Mouse (Mus musculus) forebrain, embryonic 16.5 days (tissue): ENCODE measurements around the gene Gm42372. TPM values are rescaled to one million over a fixed set of nuclear protein-coding genes. Genes with fewer than 3 reads are reported as not detected.

Experiments
- ATAC-seq: fragments of 200-750 bp; cut with Nextera tagmentation; 2 replicates; pipeline ENCODE4 v1.8.0; 2017; ENCODE audit warnings: mild to moderate bottlenecking, moderate library complexity
- H3K27ac ChIP-seq: fragments of 300-500 bp; sonication (generic); 2 replicates; pipeline ENCODE4 v1.5.1; 2014; ENCODE audit warnings: low read length, control low read depth
- H3K27me3 ChIP-seq: fragments of 300-500 bp; sonication (generic); replicated peaks from 2 replicates; pipeline ENCODE4 v1.6.1; 2014; ENCODE audit warnings: low read length; ENCODE audit not compliant: control insufficient read depth, insufficient read depth
- H3K36me3 ChIP-seq: fragments of 300-500 bp; sonication (generic); 2 replicates; pipeline ENCODE4 v1.6.1; 2014; ENCODE audit not compliant: control insufficient read depth, insufficient read depth
- H3K4me1 ChIP-seq: fragments of 300-500 bp; sonication (generic); replicated peaks from 2 replicates; pipeline ENCODE4 v1.6.1; 2014; ENCODE audit warnings: low read length; ENCODE audit not compliant: control insufficient read depth, insufficient read depth
- H3K4me2 ChIP-seq: fragments of 300-500 bp; sonication (generic); 2 replicates; pipeline ENCODE4 v1.6.1; 2014; ENCODE audit warnings: mild to moderate bottlenecking, low read length, control low read depth
- H3K4me3 ChIP-seq: fragments of 300-500 bp; sonication (generic); replicated peaks from 2 replicates; pipeline ENCODE4 v1.5.1; 2014; ENCODE audit warnings: mild to moderate bottlenecking, low read length, control low read depth
- H3K9ac ChIP-seq: fragments of 300-500 bp; sonication (generic); replicated peaks from 2 replicates; pipeline ENCODE4 v1.6.1; 2014; ENCODE audit warnings: low read depth, low read length, control low read depth
- H3K9me3 ChIP-seq: fragments of 300-500 bp; sonication (generic); 2 replicates; pipeline ENCODE4 v1.6.1; 2016; ENCODE audit warnings: low read length; ENCODE audit not compliant: control insufficient read depth
- WGBS: fragments of 180-500 bp; shearing (Covaris S2); extraction: QIAGEN DNeasy Blood & Tissue Kit; methylation state at CpG from one replicate; pipeline ENCODE4 v1.1.7; 2014; 5-methylcytosine and 5-hydroxymethylcytosine counted together
- polyA plus RNA-seq: library from polyadenylated mRNA; unstranded; fragments of >200 nt; fragmentation: Nextera tagmentation; extraction: Ambion mirVana; gene quantifications from 2 replicates; pipeline ENCODE4 v1.2.1, GENCODE M21; 2015

Gm42372 gene
- polyA plus RNA-seq, 1 experiment from 2014 or later: 4.1 TPM

DNA sequence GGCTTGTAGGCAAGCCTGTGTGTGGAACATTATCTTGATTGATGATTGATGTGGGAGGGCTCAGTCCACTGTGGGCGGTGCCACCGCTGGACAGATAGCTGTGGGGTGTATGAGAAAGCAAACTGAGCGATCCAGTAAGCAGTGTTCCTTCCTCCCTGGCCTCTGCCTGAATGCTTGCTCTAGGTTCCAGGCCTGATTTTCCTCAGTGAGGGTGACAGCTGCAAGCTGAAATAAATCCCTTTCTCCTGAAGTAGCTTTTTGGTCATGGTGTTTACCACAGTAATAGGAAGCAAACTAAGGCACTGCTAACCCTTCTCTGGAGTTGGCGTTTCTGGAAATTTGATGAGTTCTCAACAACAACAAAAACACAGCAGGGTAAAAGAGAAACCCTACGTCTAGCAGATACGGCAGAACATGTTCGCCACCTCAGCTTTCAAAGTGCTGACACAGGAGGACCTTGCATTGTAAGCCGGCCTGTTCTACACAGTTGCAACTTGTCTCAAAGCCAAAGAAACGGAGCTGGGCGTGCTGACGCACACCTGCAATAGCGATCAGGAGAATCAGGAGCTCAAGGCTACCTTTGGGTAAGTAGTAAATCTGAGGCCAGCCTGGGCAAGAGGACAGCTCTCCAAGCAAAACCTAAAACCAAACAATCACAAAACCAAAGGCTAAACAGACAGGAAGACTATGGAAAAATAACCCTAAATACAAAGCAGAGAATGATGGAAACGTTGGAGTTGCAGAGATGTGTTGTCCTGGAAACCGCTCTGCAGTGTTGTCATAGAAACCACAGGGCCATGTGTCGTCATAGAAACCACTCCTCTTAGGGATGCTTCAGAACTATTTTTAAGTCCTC is 26.2 kb upstream of the Gm42372 start:
- Histone ChIP-seq H3K4me3 (no peak overlapping the region), H3K9me3 (no peaks in the 10 kb centered on the region), H3K36me3 (no peaks in the 10 kb centered on the region), H3K4me2 (peak overlapping the region; percentile 47), H3K4me1 (peaks cover 49% of the 10 kb centered on the region), H3K27ac (peak overlapping the region; percentile 95), H3K27me3 (no peaks in the 10 kb centered on the region), H3K9ac (0 out of 2 replicates have a peak overlapping the region, but pooled peaks have one; percentile 25)
- peak; percentile 77 for ATAC-seq
- WGBS: 27% methylated on average over 15 of the region's 15 CpGs

DNA sequence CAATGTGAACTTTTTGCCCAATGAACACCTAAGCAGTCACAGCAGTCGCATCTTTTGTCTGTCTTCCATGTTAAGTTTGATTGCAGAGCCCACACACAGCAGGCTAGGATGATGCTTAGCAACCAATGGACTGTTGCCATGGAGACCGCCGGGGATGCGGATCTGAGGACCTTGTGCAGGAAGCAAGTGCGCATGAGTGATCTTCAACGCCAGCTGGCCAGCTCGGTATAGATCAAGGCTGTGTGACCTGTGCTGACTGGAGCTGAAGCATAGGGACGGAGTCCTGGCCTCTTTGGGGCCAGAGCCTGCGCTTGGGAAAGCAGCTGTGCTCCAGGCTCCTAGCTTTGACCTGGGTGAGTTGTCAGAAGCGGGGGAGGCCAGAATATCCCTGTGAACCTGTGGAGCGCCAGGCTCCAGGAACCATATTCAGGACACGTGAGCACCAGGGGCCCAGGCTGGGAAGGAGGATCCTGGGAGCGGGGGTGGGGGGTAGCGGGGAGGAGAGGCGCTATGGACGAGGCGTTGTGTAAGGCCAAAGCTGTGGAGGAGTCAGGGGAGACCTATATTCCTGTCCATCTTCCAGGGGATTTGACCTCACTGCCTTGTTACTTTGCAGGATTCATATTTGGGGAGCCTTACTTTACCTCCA is 23.2 kb upstream of the Gm42372 start, which contains the start of gene Pnmal1:
Gene Pnmal1, plus strand, starts transcription at position 141 of the 649 bp plus-strand sequence.
- 4% methylated on average over 17 of the region's 17 CpGs for WGBS
- Histone ChIP-seq H3K27ac (peak within 1 kb of the TSS; percentile 90), H3K4me2 (peak within 1 kb of the TSS; percentile 67), H3K4me1 (peaks cover 53% of the 10 kb centered on the region), H3K9ac (peak within 1 kb of the TSS; percentile 60), H3K36me3 (no peaks in the 10 kb centered on the region), H3K4me3 (peak within 1 kb of the TSS; percentile 47), H3K9me3 (no peaks in the 10 kb centered on the region), H3K27me3 (no peaks in the 10 kb centered on the region)
- peak; percentile 90 for ATAC-seq

DNA sequence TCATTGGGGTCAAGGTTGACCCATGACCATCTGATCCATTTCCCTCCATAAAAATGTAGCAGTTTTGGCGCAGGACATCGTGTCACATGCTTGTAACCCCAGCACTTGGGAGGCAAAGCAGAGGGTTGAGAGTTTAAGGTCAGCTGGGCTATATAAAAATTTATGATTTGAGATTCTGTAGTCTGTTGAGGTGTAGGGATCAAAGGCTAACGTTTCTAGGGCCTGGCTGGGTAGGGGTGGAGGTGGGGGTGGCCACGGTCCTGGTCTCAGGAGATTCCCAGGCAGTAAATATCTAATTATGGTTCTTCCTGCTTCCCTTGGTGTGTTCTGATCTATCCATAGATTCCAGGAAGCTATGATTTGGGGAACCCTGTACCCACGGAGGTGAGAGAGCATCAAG is 21.2 kb upstream of the Gm42372 start:
- H3K36me3 ChIP-seq: no peaks in the 10 kb centered on the region

DNA sequence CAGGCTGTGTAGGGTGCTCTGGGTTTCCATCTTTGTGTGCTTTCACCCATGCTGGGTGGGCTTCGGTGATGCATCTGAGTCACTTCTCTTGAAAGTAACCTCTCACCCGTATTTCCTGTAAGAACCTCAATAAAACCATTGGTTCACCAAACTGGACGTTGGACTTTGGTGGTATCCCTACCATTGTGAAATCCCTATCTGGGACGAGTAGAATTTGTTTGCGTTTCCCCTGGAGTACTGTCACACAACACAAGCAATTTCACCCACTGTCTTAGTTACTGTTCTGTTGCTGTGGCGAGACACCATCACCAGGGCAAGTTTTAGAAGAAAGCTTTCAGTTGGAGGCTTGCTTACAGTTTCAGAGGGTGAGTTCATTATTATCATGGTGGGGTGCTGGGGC is 14.5 kb upstream of the Gm42372 start:
- Histone ChIP-seq H3K4me1 (no peaks in the 10 kb centered on the region), H3K4me3 (no peak overlapping the region), H3K9ac (no peak overlapping the region), H3K36me3 (no peaks in the 10 kb centered on the region), H3K27me3 (no peaks in the 10 kb centered on the region), H3K27ac (no peak overlapping the region), H3K4me2 (no peak overlapping the region), H3K9me3 (no peaks in the 10 kb centered on the region)
- ATAC-seq: no peak
- WGBS: 88% methylated on average over 6 of the region's 6 CpGs

More for the DNA sequence above, 21.2 kb upstream of the Gm42372 start:
- Histone ChIP-seq H3K9ac (no peak overlapping the region), H3K9me3 (no peaks in the 10 kb centered on the region), H3K27ac (no peak overlapping the region), H3K27me3 (no peaks in the 10 kb centered on the region), H3K4me1 (peaks cover 48% of the 10 kb centered on the region), H3K4me3 (no peak overlapping the region), H3K4me2 (peak overlapping the region; percentile 1; the same call in 1 of the 2 replicates)
- ATAC-seq: no peak
- WGBS: 81% methylated on average over 5 of the region's 5 CpGs

DNA sequence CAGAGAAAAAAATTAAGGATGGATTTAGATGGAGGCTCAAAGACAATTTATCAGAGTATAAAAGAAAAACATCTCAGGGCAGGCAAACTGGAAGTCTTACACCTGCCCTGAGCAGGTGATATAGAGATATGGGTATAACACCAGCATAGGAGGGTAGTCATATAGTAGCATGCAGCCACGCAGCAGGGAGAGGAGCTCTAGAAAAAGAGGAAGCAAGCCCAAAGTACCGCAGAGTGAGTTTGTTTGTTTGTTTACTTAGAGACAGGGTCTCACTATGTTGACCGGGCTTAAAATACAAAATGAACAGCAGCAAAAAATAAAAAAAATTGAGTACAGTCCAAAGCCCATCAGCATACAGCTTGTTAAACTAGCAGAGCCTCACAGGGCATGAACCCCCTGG is 11.7 kb upstream of the Gm42372 start:
- 86% methylated on average over 3 of the region's 3 CpGs for WGBS
- no peaks in the 10 kb centered on the region for H3K4me1 ChIP-seq

DNA sequence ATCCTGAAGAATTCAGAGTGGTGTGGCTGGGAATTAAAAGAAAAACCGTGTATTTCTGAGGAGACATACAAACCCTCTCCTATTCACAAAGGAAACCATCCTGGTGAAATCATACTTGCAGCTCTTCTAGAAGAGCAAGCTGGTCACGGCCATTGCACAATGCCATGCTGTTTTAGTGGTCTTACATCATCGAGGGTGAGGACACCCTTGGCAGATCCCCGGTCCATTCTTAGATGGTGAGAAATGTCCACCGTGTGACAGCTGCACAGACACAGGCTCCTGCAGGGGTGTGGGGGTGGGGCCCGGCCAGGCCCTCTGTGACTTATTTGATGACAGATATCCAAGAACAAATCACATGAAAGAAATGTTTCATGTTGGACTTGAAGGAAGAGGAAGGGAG is 8.9 kb upstream of the Gm42372 start:
- H3K9me3 ChIP-seq: no peaks in the 10 kb centered on the region
- H3K27me3 ChIP-seq: no peaks in the 10 kb centered on the region
- no peak overlapping the region for H3K4me2 ChIP-seq
- WGBS: 75% methylated on average over 6 of the region's 6 CpGs
- no peak overlapping the region for H3K27ac ChIP-seq
- H3K4me1 ChIP-seq: no peaks in the 10 kb centered on the region
- no peak overlapping the region for H3K4me3 ChIP-seq
- no peak for ATAC-seq
- H3K9ac ChIP-seq: no peak overlapping the region
- H3K36me3 ChIP-seq: no peaks in the 10 kb centered on the region

More for the DNA sequence above, 11.7 kb upstream of the Gm42372 start:
- H3K27ac ChIP-seq: no peak overlapping the region
- H3K36me3 ChIP-seq: no peaks in the 10 kb centered on the region
- ATAC-seq: no peak
- H3K4me2 ChIP-seq: no peak overlapping the region
- H3K27me3 ChIP-seq: no peaks in the 10 kb centered on the region
- no peaks in the 10 kb centered on the region for H3K9me3 ChIP-seq
- no peak overlapping the region for H3K9ac ChIP-seq
- no peak overlapping the region for H3K4me3 ChIP-seq

DNA sequence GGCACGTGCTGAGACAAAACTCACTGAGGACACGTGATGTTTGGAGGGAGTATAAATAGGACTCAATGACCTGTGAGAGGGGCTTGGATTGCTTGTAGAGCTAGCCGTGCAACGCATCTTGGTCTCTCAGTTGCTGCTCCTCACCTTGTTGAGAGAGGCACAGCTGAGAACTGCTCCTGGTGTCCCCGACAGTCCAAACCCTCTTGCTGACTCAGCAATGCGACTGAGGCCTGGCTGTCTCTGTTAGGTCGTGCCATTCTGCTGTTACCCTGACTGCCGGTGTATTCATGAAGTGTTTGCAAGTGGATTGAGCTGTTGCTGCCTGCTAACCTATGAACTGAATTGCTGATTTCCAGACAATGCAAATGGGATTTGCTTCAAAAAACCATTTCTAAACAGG is 6.6 kb upstream of the Gm42372 start:
- Histone ChIP-seq H3K4me1 (peaks cover 7% of the 10 kb centered on the region), H3K27ac (no peak overlapping the region), H3K9me3 (no peaks in the 10 kb centered on the region), H3K36me3 (no peaks in the 10 kb centered on the region), H3K27me3 (no peaks in the 10 kb centered on the region), H3K9ac (no peak overlapping the region), H3K4me2 (no peak overlapping the region), H3K4me3 (no peak overlapping the region)
- WGBS: 58% methylated on average over 8 of the region's 8 CpGs
- no peak for ATAC-seq

DNA sequence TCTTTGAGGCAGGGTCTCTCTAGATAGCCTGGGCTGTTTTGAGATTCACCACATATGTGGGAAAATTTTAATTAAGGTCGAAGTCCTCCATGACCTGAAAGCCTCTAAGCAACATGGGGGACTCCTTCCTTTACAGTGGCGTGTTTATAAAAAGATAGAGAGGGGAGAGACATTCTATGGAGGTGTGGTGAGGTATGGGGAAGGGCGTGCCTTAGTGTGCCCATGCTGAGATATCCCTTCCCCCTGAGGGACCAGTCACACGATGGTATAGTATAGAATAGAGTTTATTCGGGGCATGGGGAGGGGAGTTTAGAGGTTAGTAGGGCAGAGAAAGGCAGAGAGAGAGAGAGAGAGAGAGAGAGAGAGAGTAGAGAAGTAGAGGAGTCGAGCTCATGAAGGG is 4.7 kb upstream of the Gm42372 start:
- H3K4me3 ChIP-seq: no peak overlapping the region
- H3K36me3 ChIP-seq: no peaks in the 10 kb centered on the region
- WGBS: 73% methylated on average over 6 of the region's 6 CpGs
- no peak overlapping the region for H3K4me2 ChIP-seq
- H3K27ac ChIP-seq: no peak overlapping the region
- H3K4me1 ChIP-seq: peaks cover 15% of the 10 kb centered on the region
- ATAC-seq: no peak
- H3K27me3 ChIP-seq: no peaks in the 10 kb centered on the region
- no peaks in the 10 kb centered on the region for H3K9me3 ChIP-seq
- no peak overlapping the region for H3K9ac ChIP-seq

DNA sequence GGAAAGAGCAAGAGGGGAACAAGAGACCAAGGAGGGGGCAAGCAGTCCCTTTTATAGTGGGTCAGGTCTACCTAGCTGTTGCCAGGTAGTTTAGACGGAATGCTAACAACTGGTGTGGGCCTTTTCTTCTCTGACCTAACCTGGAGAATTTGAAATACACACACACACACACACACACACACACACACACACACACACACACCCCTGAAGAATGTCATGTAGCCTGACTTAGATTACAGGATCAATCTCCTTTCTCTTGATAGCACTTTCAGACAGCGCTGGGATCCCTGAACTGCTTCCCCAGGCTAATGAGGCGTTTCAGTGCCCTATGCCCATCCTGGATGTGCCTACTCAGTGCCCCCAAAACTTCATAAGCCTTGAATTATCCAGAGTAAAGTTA is 4.3 kb upstream of the Gm42372 start:
- Histone ChIP-seq H3K36me3 (no peaks in the 10 kb centered on the region), H3K27ac (no peak overlapping the region), H3K4me2 (no peak overlapping the region), H3K4me1 (peaks cover 19% of the 10 kb centered on the region), H3K27me3 (no peaks in the 10 kb centered on the region), H3K9ac (no peak overlapping the region), H3K9me3 (no peaks in the 10 kb centered on the region), H3K4me3 (no peak overlapping the region)
- 88% methylated on average over 3 of the region's 3 CpGs for WGBS
- ATAC-seq: no peak
